ENCODE assay signal across 8 mouse cellular contexts in the genomic region with DNA sequence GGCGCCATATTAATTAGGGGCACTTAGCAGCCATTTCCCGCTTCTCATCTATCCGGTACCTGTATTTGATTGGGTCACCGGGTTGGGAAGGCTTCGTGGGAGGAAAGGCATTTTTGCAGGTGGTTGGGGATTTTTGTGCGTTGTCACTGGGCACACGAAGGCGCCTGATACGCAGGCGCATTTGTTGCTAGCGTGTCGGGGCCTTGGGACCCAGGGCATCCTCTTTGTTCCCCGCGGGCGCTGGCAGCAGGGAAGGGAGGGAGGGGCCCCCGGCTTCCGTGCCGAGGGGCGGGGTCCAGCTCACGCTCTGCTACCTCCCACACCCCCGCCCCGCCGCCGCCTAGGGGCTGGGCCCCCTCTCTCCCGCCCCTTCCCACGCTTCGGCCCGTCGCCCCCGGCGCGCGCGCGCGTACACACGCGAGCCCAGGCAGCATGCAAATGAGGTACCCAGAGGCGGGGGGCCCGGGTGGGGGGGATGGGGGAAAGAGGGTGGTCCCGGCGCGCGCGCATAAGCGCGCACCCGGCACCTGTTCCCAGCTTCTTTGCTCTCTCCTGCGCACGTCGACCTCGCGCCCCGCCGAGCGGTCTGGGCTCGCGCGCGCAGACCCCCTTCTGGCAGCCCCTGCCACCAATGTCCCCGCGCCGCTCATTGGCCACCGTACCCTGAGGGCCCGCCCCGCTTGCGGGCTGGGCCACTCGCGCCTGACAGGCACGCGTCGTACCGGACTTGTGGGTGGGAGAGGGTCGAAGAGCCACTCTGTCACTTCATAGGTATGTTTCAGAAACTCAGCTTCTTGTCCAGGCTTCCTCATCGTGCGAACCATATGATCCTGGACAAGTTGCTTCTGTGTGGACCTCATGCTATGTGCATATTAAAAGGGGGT. TPM values are rescaled to one million over a fixed set of nuclear protein-coding genes. Genes with fewer than 3 reads are reported as not detected.
DNase-seq lines count a peak whose midpoint lies in the region; ATAC-seq and TF ChIP-seq lines count a peak whose summit lies in the region.

A gene (plus strand): TSS at position 379 of the 884 bp plus-strand sequence.

- no peak for TF ChIP-seq EP300 in lung, postnatal 0 days (IDR thresholded peaks at IDR 0.05)

- peak within 1 kb of the TSS; percentile 99 for H3K27ac ChIP-seq in hindbrain, embryonic 12.5 days
- H3K27ac ChIP-seq in lung, postnatal 0 days (ENCODE audit: low read length): peak within 1 kb of the TSS; percentile 97

- no peaks in the 10 kb centered on the region for H3K27me3 ChIP-seq in Patski
- no peaks in the 10 kb centered on the region for H3K27me3 ChIP-seq in hindbrain, embryonic 12.5 days
- no peaks in the 10 kb centered on the region for H3K27me3 ChIP-seq in lung, postnatal 0 days (replicated peaks; ENCODE audit: insufficient read depth, low read length)

- H3K4me1 ChIP-seq in hindbrain, embryonic 12.5 days: peaks cover 11% of the 10 kb centered on the region
- H3K4me1 ChIP-seq in lung, postnatal 0 days (ENCODE audit: insufficient read depth, low read depth, low read length): no peaks in the 10 kb centered on the region

- in situ Hi-C loops in Patski (cut with MboI; ENCODE audit: low pct_unique_long_range_greater_than_20kb): loop anchor here (5.0 kb wide), 1 partner anchor 47 kb away; a partner anchor contains a TSS

- peak; percentile 98 for DNase-seq in Patski (ENCODE audit: low read depth, low spot score)
- peak; percentile 96 for DNase-seq in cerebellum, postnatal 14 days
- peak; percentile 90 to 91 for DNase-seq in frontal cortex, postnatal 10 days (ENCODE audit: low spot score in 2 of 2)
- peak; percentile 89 to 94 for DNase-seq in layer of hippocampus, postnatal 10 days (ENCODE audit: low spot score in 2 of 2)
- DNase-seq in lung, postnatal 0 days (ENCODE audit: low spot score): peak; percentile 98
- peak; percentile 90 for DNase-seq in ovary, postnatal 10 days (ENCODE audit: low spot score)
- peak; percentile 96 to 97 for DNase-seq in thymus, postnatal 10 days (ENCODE audit: low spot score in 2 of 2)

- no peak for TF ChIP-seq CTCF in Patski (IDR thresholded peaks at IDR 0.05)
- TF ChIP-seq CTCF in lung, postnatal 0 days (IDR thresholded peaks at IDR 0.05): 0 out of 2 replicates have a peak, but pooled peaks have one; percentile 3

- H3K4me3 ChIP-seq in hindbrain, embryonic 12.5 days: peak within 1 kb of the TSS; percentile 62
- H3K4me3 ChIP-seq in lung, postnatal 0 days (ENCODE audit: low read depth, low read length): peak within 1 kb of the TSS; percentile 61

- CTCF ChIA-PET in Patski (lab: Charles Lee): interaction anchor here (1.5 to 1.9 kb wide), 2 partner anchors 13 to 72 kb away, joined by 3 to 5 read pairs; no protein-coding TSS in a partner anchor

- H3K36me3 ChIP-seq in hindbrain, embryonic 12.5 days: peaks cover 33% of the 10 kb centered on the region
- H3K36me3 ChIP-seq in lung, postnatal 0 days (ENCODE audit: insufficient read depth, low read length): peaks cover 13% of the 10 kb centered on the region

- WGBS in hindbrain, embryonic 12.5 days: under 1% methylated on average over 60 of the region's 76 CpGs
- under 1% methylated on average over 55 of the region's 76 CpGs for WGBS in lung, postnatal 0 days

- no peaks in the 10 kb centered on the region for H3K9me3 ChIP-seq in hindbrain, embryonic 12.5 days (replicated peaks)
- H3K9me3 ChIP-seq in lung, postnatal 0 days (ENCODE audit: low read length): no peaks in the 10 kb centered on the region

- ATAC-seq in Patski: peak; percentile 59
- ATAC-seq in hindbrain, embryonic 12.5 days (ENCODE audit: low FRiP score): peak; percentile 82
- ATAC-seq in lung, postnatal 0 days: peak; percentile 82

- H3K4me2 ChIP-seq in hindbrain, embryonic 12.5 days (replicated peaks): peak within 1 kb of the TSS; percentile 57
- peak within 1 kb of the TSS; percentile 68 for H3K4me2 ChIP-seq in lung, postnatal 0 days (replicated peaks; ENCODE audit: low read depth, low read length)

- peak within 1 kb of the TSS; percentile 78 for H3K9ac ChIP-seq in hindbrain, embryonic 12.5 days
- peak within 1 kb of the TSS; percentile 69 for H3K9ac ChIP-seq in lung, postnatal 0 days (replicated peaks; ENCODE audit: low read depth)

- POLR2A ChIA-PET in Patski (lab: Charles Lee): interaction anchor here (1.1 to 1.8 kb wide), 5 partner anchors 18 to 223 kb away, joined by 3 to 12 read pairs (median 5); a partner anchor contains a TSS

RNA-seq across cellular contexts. Expression of the gene that starts here (rescaled TPM):
- 1.3 TPM for polyA plus RNA-seq in Patski (2021)
- polyA plus RNA-seq in hindbrain, embryonic 12.5 days (2016; fragmentation: Nextera tagmentation; extraction: Ambion mirVana): 0.32 TPM in 1 of 2 replicates, not detected in the other
- total RNA-seq in layer of hippocampus, postnatal 10 days (2021): not detected
- polyA plus RNA-seq in lung, postnatal 0 days (2015; fragmentation: Nextera tagmentation; extraction: Ambion mirVana): 2.1 and 4.4 TPM in 2 replicates

Comparison
In these comparisons a context has a peak if more than half of its experiments do, and no peak if none do; other contexts are left out.
1. Peak in every context shown above with its lines: DNase-seq, ATAC-seq, H3K4me3 ChIP-seq and H3K27ac ChIP-seq.
2. Peak in ATAC-seq, H3K4me3 ChIP-seq, H3K27ac ChIP-seq, H3K9ac ChIP-seq and H3K4me2 ChIP-seq in hindbrain, embryonic 12.5 days; RNA of the gene not detected or under 1 TPM.
3. Peak in DNase-seq in layer of hippocampus, postnatal 10 days; RNA of the gene not detected or under 1 TPM.